Mouse (Mus musculus): ENCODE measurements around the gene Snx14.

DNA sequence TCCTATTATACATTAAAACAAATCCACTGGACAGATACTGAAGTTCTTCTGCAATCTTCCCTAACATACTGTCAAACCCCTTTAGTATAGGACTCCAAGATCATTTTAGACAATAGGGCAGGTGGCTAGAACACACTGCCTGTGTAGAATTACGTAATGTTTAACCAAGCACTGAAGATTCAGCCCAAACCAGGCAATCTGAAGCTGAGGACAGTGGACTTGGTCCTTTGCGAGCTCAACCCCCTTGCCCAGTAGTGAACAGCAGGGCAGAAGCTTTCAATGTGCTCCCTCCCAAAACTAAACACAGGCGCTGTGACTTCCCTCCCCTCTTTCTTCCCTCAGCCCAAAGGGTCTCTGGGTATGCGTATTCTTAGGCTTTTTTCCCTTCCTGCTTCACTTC is 71.9 kb downstream of the Snx14 start:
- TF ChIP-seq CTCF (IDR thresholded peaks at IDR 0.05) (no peak), EP300 (IDR thresholded peaks at IDR 0.05) (no peak)

Data from lung, postnatal 0 days (tissue).